Mouse (Mus musculus) intestine, embryonic 14.5 days (tissue): ENCODE data around the gene Gca. TPM values are rescaled to one million over a fixed set of nuclear protein-coding genes. Genes with fewer than 3 reads are reported as not detected.

Source experiments
- ATAC-seq: fragments of 200-750 bp; cut with Nextera tagmentation; replicated peaks from 2 replicates; pipeline ENCODE4 v1.8.0; 2017; ENCODE audit warnings: low read depth, moderate number of reproducible peaks, moderate TSS enrichment, moderate library complexity; ENCODE audit not compliant: low FRiP score, low TSS enrichment
- DNase-seq: peaks from one replicate; pipeline ENCODE4 v3.0.0-alpha.2; 2018; ENCODE audit warnings: low spot score
- H3K27ac ChIP-seq: fragments of 300-500 bp; sonication (generic); 2 replicates; pipeline ENCODE4 v1.5.1; 2014; ENCODE audit warnings: low read depth, mild to moderate bottlenecking, control low read depth
- H3K27me3 ChIP-seq: fragments of 300-500 bp; sonication (generic); replicated peaks from 2 replicates; pipeline ENCODE4 v1.6.1; 2014; ENCODE audit warnings: low read length, control low read depth; ENCODE audit not compliant: control insufficient read depth, insufficient read depth
- H3K36me3 ChIP-seq: fragments of 300-500 bp; sonication (generic); 2 replicates; pipeline ENCODE4 v1.6.1; 2014; ENCODE audit warnings: low read length, control low read depth; ENCODE audit not compliant: control insufficient read depth, insufficient read depth
- H3K4me1 ChIP-seq: fragments of 300-500 bp; sonication (generic); replicated peaks from 2 replicates; pipeline ENCODE4 v1.6.1; 2014; ENCODE audit warnings: low read length, control low read depth, mixed read lengths; ENCODE audit not compliant: control insufficient read depth, insufficient read depth
- H3K4me2 ChIP-seq: fragments of 300-500 bp; sonication (generic); 2 replicates; pipeline ENCODE4 v1.6.1; 2014; ENCODE audit warnings: low read length
- H3K4me3 ChIP-seq: fragments of 300-500 bp; sonication (generic); 2 replicates; pipeline ENCODE4 v1.5.1; 2014; ENCODE audit warnings: low read depth, low read length, control low read depth, mixed read lengths
- H3K9ac ChIP-seq: fragments of 300-500 bp; sonication (generic); 2 replicates; pipeline ENCODE4 v1.6.1; 2014; ENCODE audit warnings: mild to moderate bottlenecking, low read length
- H3K9me3 ChIP-seq: fragments of 300-500 bp; sonication (generic); 2 replicates; pipeline ENCODE4 v1.6.1; 2016; ENCODE audit warnings: low read length, control low read depth; ENCODE audit not compliant: control insufficient read depth
- WGBS: fragments of 180-500 bp; shearing (Covaris S2); extraction: QIAGEN DNeasy Blood & Tissue Kit; methylation state at CpG from one replicate; pipeline ENCODE4 v1.1.7; 2014; 5-methylcytosine and 5-hydroxymethylcytosine counted together
- polyA plus RNA-seq: library from polyadenylated mRNA; unstranded; fragments of >200 nt; fragmentation: Nextera tagmentation; extraction: Ambion mirVana; gene quantifications from 2 replicates; pipeline ENCODE4 v1.2.1, GENCODE M21; 2014

Gca gene
- polyA plus RNA-seq, 1 experiment from 2014 or later = 12.2 TPM

DNA sequence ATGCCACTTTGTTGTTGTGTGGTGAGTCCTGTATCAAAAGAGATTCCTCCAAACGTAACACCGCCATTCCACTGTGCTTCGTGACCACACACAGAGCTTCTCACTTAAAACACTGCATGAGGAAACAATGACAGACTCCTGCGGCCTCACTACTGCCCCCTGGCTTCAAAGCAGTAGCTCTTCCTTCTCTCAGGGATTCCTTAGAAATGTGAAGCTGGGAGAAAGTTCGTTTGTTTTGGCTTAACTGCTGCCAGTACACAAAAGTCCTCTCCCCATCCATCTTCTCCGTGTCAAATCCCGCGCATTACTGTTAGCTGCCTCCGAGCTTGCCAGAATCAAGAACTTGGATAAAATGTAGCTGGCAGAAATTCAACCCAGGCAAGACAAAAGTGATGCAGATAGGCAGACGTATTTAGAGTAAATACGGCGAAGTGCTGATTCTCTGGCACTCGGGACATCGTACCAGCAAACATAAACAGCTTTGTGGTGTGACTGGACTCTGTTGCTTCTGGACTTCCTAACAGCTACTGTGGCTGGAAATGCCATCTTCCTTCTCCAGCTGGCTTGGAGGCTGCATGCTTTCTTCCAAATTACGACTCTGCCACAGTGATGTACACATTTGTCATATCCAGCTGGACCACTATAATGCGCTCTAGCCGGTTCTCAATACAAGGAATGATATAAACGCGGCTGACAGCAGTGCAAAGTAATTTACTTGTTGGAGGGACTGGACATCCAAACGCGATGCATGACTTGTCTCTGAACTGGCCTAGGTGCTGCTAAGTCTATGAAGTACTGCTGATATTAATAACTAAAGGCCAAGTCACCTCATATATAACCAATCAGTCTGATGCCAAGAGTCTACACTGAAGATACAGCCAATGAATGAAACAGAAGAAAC is 20.4 kb upstream of the Gca start:
- Histone ChIP-seq H3K4me2 (peak overlapping the region; percentile 34), H3K9ac (no peak overlapping the region), H3K27ac (no peak overlapping the region), H3K9me3 (no peaks in the 10 kb centered on the region), H3K4me3 (0 out of 2 replicates have a peak overlapping the region, but pooled peaks have one; percentile 6), H3K27me3 (no peaks in the 10 kb centered on the region), H3K4me1 (peaks cover 3% of the 10 kb centered on the region; the same call in 1 of the 2 replicates), H3K36me3 (no peaks in the 10 kb centered on the region)
- 32% methylated on average over 21 of the region's 21 CpGs for WGBS
- DNase-seq (no peak), ATAC-seq (no peak)

DNA sequence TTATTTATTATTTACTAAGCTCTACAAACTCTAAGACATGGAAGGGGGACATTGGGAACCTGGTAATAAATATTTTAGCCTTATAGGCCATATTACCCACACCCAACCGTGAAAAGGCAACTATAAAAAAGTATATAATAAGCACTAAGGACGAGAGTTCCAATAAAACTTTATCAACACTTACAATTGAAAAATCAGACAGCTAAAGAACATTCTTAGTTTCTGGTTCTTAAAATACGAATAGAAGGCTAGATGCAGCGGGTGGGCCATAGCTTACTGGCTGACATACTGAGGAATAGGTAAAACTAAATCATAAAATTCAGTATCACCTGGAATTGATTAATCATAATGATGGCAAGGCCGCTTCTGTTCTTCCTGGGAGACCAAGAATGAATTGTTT is 19.2 kb upstream of the Gca start:
- DNase-seq (no peak), ATAC-seq (no peak)
- Histone ChIP-seq H3K4me1 (peaks cover 3% of the 10 kb centered on the region; the same call in 1 of the 2 replicates), H3K27ac (no peak overlapping the region), H3K9ac (no peak overlapping the region), H3K27me3 (no peaks in the 10 kb centered on the region), H3K36me3 (no peaks in the 10 kb centered on the region), H3K9me3 (no peaks in the 10 kb centered on the region), H3K4me2 (peak overlapping the region; percentile 59), H3K4me3 (no peak overlapping the region)
- WGBS = 93% methylated on average over 5 of the region's 5 CpGs

DNA sequence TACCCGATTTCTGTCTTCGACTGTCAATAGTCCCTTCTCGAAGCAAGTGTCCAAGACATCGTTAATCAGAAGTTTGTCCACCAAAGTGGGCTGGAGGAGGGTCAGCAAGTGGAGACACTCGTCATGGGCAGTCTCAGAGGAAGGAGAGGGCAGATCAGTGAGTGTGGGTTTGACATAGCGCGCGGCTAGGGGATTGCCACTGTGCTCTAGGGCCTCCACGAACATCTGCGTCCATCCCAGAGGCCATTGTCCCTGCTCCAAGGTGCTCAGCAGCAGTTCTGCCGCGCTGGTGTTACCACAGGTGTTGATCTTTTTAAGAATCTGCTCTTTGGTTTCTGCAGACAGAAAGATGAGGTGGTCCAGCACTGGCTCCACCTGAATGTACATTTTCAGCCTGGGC is 18.6 kb upstream of the Gca start:
- ATAC-seq = peak; percentile 41; the same call in 1 of the 2 replicates
- peak overlapping the region; percentile 29 for H3K9ac ChIP-seq
- H3K4me2 ChIP-seq = peak overlapping the region; percentile 59
- peak overlapping the region; percentile 54 for H3K4me3 ChIP-seq
- H3K36me3 ChIP-seq = no peaks in the 10 kb centered on the region
- no peaks in the 10 kb centered on the region for H3K27me3 ChIP-seq
- H3K9me3 ChIP-seq = no peaks in the 10 kb centered on the region
- peaks cover 3% of the 10 kb centered on the region; the same call in 1 of the 2 replicates for H3K4me1 ChIP-seq
- WGBS = 40% methylated on average over 12 of the region's 12 CpGs
- peak overlapping the region; percentile 64 for H3K27ac ChIP-seq
- DNase-seq = no peak

DNA sequence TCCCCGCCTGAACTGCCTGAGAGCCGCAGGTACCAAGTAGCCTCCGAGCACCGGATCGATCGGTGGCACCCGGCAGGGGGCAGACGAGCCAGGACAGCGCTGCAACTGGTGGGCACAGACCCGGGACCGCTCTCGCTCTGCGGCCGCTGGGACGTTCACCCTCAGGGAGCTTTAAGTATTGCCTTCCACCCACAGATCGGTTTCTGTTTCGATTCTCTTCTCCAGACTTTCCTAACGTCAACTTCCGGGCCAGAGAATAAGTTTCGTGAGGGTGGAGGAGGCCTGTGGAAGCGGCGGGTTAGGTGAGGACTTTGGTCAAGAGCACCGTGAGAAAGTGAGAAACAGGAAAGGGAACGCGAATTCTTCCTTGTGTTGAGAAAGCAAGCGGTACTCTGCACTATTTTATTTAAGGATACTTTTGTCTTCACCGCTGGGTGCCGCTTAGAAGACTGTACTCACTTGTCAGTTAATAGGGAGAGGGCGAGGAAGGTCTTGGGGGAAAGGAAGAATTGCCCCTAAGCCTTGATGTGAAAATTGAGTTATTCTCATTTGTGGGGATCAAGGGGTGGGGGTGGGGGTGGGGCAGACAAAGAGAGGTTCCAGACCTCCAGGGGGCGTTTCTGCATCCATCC is 18.0 kb upstream of the Gca start, which contains the start of gene Ifih1:
Ifih1 (minus strand) TSS at position 242 of the 632 bp plus-strand sequence.
- H3K27ac ChIP-seq = peak within 1 kb of the TSS; percentile 64
- H3K27me3 ChIP-seq = no peaks in the 10 kb centered on the region
- WGBS = under 1% methylated on average over 30 of the region's 30 CpGs
- H3K4me1 ChIP-seq = peaks cover 3% of the 10 kb centered on the region; the same call in 1 of the 2 replicates
- no peaks in the 10 kb centered on the region for H3K9me3 ChIP-seq
- peak within 1 kb of the TSS; percentile 29 for H3K9ac ChIP-seq
- DNase-seq (peak; percentile 84), ATAC-seq (peak; percentile 83)
- peak within 1 kb of the TSS; percentile 59 for H3K4me2 ChIP-seq
- no peaks in the 10 kb centered on the region for H3K36me3 ChIP-seq
- H3K4me3 ChIP-seq = peak within 1 kb of the TSS; percentile 54

DNA sequence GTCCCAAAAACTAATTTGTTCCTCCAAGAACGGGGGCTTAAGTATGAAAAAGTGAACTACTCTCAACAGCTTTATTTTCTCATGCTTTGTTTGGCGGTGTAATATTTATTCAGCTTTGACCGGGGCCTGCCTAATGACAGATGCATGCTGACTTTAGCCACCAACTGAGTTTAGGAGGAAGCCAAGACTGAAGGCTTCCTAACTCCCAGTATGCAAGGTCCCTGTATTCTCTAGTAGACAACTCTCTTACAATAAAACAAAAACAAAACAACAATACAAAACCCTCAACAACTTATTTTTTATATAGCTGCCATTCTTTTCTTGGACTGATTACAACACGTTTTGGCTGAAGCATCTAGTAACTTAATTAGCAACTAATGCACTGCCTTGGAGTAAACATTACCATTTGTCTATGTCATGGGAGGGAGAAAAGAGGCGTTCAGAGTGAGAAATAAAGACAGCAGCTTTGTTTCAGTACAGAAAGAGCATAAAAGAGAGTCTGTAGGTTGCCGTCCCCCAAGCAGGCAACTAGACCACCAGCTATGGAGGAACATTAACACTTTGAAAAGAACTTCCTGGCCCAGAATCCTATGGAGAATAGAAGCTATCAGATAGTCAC is 17.3 kb upstream of the Gca start:
- no peaks in the 10 kb centered on the region for H3K36me3 ChIP-seq
- H3K4me2 ChIP-seq = peak overlapping the region; percentile 59
- ATAC-seq (no peak), DNase-seq (no peak)
- H3K9ac ChIP-seq = no peak overlapping the region; the same call in 1 of the 2 replicates
- H3K4me3 ChIP-seq = peak overlapping the region; percentile 54
- peaks cover 3% of the 10 kb centered on the region; the same call in 1 of the 2 replicates for H3K4me1 ChIP-seq
- peak overlapping the region; percentile 64 for H3K27ac ChIP-seq
- no peaks in the 10 kb centered on the region for H3K27me3 ChIP-seq
- 29% methylated on average over 6 of the region's 6 CpGs for WGBS
- no peaks in the 10 kb centered on the region for H3K9me3 ChIP-seq

DNA sequence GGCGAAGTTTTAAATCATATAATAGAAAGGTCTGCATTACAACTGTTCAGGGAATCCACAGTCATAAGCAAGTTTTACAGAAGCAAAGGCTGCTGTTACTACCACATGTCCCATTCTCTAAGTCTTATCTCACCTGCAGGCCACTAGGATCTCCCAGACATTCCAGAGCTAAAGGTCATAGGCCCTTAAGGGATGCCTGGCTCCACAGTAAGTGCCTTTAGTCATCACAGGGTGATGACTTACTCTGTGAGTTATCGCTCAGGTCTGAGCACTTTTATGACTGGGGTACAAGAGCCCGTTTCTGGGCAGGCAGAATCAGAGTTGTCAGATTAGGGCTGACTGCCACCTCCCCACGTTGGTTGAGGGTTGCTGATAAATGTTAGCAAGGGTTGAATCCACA is 12.2 kb upstream of the Gca start:
- ATAC-seq = no peak; the same call in 1 of the 2 replicates
- 49% methylated on average over 4 of the region's 4 CpGs for WGBS
- no peak for DNase-seq

DNA sequence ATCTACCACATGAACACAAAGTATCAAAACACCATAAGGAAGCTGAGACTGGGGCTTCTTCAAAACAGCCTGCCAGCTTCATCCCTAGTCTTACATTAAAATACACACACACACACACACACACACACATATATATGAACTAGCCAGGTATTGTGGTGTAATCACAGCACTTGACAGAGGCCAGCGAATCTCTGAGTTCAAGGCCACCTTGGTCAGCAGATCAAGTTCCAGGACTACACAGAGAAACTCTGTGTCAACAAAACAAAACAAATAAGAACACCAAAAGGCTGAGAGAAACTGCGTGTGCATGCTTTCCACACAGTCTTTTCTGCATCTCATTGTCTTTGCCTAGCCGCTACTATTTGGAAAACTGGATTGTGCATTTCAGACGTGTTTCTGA is 11.6 kb upstream of the Gca start:
- DNase-seq (no peak), ATAC-seq (no peak)
- no peaks in the 10 kb centered on the region for H3K27me3 ChIP-seq
- WGBS = 71% methylated on average over 4 of the region's 4 CpGs
- H3K9me3 ChIP-seq = no peaks in the 10 kb centered on the region
- H3K27ac ChIP-seq = no peak overlapping the region
- no peaks in the 10 kb centered on the region for H3K36me3 ChIP-seq
- H3K4me3 ChIP-seq = no peak overlapping the region
- H3K4me1 ChIP-seq = no peaks in the 10 kb centered on the region
- no peak overlapping the region for H3K4me2 ChIP-seq
- no peak overlapping the region for H3K9ac ChIP-seq

More for the DNA sequence above, 12.2 kb upstream of the Gca start:
- Histone ChIP-seq H3K4me1 (no peaks in the 10 kb centered on the region; the same call in 1 of the 2 replicates), H3K4me3 (no peak overlapping the region), H3K9ac (no peak overlapping the region), H3K27ac (no peak overlapping the region), H3K4me2 (no peak overlapping the region), H3K9me3 (no peaks in the 10 kb centered on the region), H3K27me3 (no peaks in the 10 kb centered on the region), H3K36me3 (no peaks in the 10 kb centered on the region)

DNA sequence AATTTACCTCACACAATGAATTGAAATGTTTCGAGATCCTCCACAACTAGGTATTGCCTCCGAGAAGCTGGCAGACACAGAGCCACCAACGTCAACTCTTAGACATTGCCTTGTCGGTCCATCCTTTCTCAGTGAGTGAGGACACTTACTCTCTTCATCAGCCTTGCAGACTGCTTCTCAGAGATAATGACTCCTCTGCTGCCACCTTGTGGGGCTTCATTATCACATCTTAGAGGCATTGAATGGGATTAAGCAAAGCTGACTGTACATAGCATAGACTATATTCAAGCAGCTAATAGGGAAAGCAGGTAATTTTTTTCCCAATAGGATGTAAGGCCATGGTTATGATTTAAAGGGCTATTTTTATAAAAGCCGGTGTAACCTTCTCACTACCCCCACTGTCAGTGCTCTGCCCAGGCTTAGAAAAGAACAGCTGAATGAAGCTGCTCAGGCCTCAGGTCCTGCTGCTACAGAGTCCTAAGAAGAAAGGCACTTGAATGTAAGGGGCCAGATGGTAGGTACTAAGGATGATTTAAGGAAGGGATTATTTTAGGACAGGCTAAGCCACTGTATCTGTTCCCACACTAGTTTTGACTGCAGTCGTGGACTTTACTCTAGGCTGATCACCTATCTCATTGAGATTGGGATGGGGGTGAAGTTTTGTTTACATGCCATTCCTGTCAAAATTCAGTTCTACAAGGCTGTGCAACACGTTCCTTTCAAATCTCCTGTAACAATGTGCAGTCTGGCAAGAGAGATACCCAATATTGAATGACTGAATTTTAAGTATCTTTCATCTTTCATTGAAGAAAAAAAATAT is 9.4 kb upstream of the Gca start:
- no peak overlapping the region for H3K4me2 ChIP-seq
- H3K9me3 ChIP-seq = no peaks in the 10 kb centered on the region
- no peaks in the 10 kb centered on the region for H3K27me3 ChIP-seq
- no peak overlapping the region for H3K27ac ChIP-seq
- no peaks in the 10 kb centered on the region for H3K4me1 ChIP-seq
- 42% methylated on average over 7 of the region's 7 CpGs for WGBS
- DNase-seq (peak; percentile 59), ATAC-seq (0 out of 2 replicates have a peak, but pooled peaks have one; percentile 29)
- no peak overlapping the region for H3K4me3 ChIP-seq
- no peak overlapping the region for H3K9ac ChIP-seq
- H3K36me3 ChIP-seq = no peaks in the 10 kb centered on the region
